ENCODE assay signal across 21 mouse cellular contexts in genomic region chr2:150977676-150978075, GRCm38 (mm10).
A peak's percentile ranks its signal among the peaks of the same experiment; 100 is the strongest.
DNase-seq lines count a peak whose midpoint lies in the region; ATAC-seq and TF ChIP-seq lines count a peak whose summit lies in the region.
"Had no signal": no experiment of that assay in that cellular context is flagged by ENCODE, and none has a peak within 500 bp of the region (broad histone marks: within the 10 kb centered on the region; RNA-seq: fewer than 3 reads in every experiment).

No protein-coding gene starts in this region.

- H3K79me2 ChIP-seq in heart, adult 2 months (replicated peaks; ENCODE audit: control insufficient read depth, insufficient read depth, low read length), result no peaks in the 10 kb centered on the region; the same call in 1 of the 2 replicates

- no peak overlapping the region for H3K4me3 ChIP-seq in heart, embryonic 11.5 days (ENCODE audit: low read depth, low read length)
- no peak overlapping the region for H3K4me3 ChIP-seq in heart, adult 2 months
- no peak overlapping the region for H3K4me3 ChIP-seq in liver, embryonic 13.5 days (replicated peaks)
- no peak overlapping the region for H3K4me3 ChIP-seq in hindbrain, embryonic 16.5 days (ENCODE audit: low read length)
- H3K4me3 ChIP-seq: embryonic facial prominence, embryonic 10.5 days; forebrain, embryonic 13.5 days; gastrocnemius, adult 2 months; heart, embryonic 15.5 days; hindbrain, embryonic 15.5 days had no signal

- H3K36me3 ChIP-seq in heart, embryonic 11.5 days (ENCODE audit: control insufficient read depth, insufficient read depth, low read length), result peaks cover 5% of the 10 kb centered on the region; the same call in 1 of the 2 replicates
- H3K36me3 ChIP-seq in heart, adult 2 months (ENCODE audit: control insufficient read depth, insufficient read depth, low read length), result no peaks in the 10 kb centered on the region
- H3K36me3 ChIP-seq in liver, embryonic 13.5 days, result peaks cover 45% of the 10 kb centered on the region
- H3K36me3 ChIP-seq in hindbrain, embryonic 16.5 days (ENCODE audit: control insufficient read depth, insufficient read depth, low read length), result peaks cover 2% of the 10 kb centered on the region; the same call in 1 of the 2 replicates
- H3K36me3 ChIP-seq: heart, embryonic 15.5 days had no signal

- TF ChIP-seq EP300 in heart, adult 2 months (IDR thresholded peaks at IDR 0.05; ENCODE audit: insufficient read depth, low read depth, low read length), result no peak

- TF ChIP-seq CTCF in heart, adult 2 months (IDR thresholded peaks at IDR 0.05), result no peak

- H3K27me3 ChIP-seq in heart, embryonic 11.5 days (ENCODE audit: control insufficient read depth, insufficient read depth, low read length), result no peaks in the 10 kb centered on the region
- no peaks in the 10 kb centered on the region for H3K27me3 ChIP-seq in heart, adult 2 months (ENCODE audit: control insufficient read depth, insufficient read depth, low read length)
- H3K27me3 ChIP-seq in liver, embryonic 13.5 days, result no peaks in the 10 kb centered on the region
- H3K27me3 ChIP-seq in hindbrain, embryonic 16.5 days (replicated peaks; ENCODE audit: control insufficient read depth, insufficient read depth, low read length), result no peaks in the 10 kb centered on the region
- H3K27me3 ChIP-seq: CH12.LX; forebrain, embryonic 13.5 days; heart, embryonic 15.5 days; hindbrain, embryonic 15.5 days; Patski had no signal

- no peak overlapping the region for H3K9ac ChIP-seq in heart, embryonic 11.5 days (ENCODE audit: low read depth, low read length)
- no peak overlapping the region for H3K9ac ChIP-seq in heart, adult 2 months (ENCODE audit: low read depth, low read length)
- peak overlapping the region; percentile 53; the same call in 1 of the 2 replicates for H3K9ac ChIP-seq in liver, embryonic 13.5 days
- H3K9ac ChIP-seq in hindbrain, embryonic 16.5 days (ENCODE audit: low read depth, low read length), result no peak overlapping the region
- H3K9ac ChIP-seq: forebrain, embryonic 13.5 days; forebrain, postnatal 0 days; heart, embryonic 15.5 days; hindbrain, embryonic 15.5 days had no signal

- intact Hi-C loops in heart, adult 2 months (cut with DNase I), result no loop called here

- TF ChIP-seq POLR2A in heart, adult 2 months (IDR thresholded peaks at IDR 0.05; ENCODE audit: insufficient read depth, low read depth, low read length), result no peak

- ATAC-seq in heart, embryonic 11.5 days (replicated peaks; ENCODE audit: insufficient number of reproducible peaks, low FRiP score, low TSS enrichment), result no peak
- no peak for ATAC-seq in liver, embryonic 13.5 days (ENCODE audit: low read depth)
- no peak for ATAC-seq in hindbrain, embryonic 16.5 days
- ATAC-seq: forebrain, embryonic 13.5 days; forebrain, postnatal 0 days; inflammation-experienced regulatory T-cells, adult 6 months; Patski had no signal

- peak overlapping the region; percentile 79 for H3K27ac ChIP-seq in heart, embryonic 11.5 days (ENCODE audit: low read depth, low read length)
- no peak overlapping the region for H3K27ac ChIP-seq in heart, adult 2 months
- H3K27ac ChIP-seq in liver, embryonic 13.5 days, result peak overlapping the region; percentile 84
- no peak overlapping the region for H3K27ac ChIP-seq in hindbrain, embryonic 16.5 days (ENCODE audit: low read depth, low read length)
- H3K27ac ChIP-seq: embryonic facial prominence, embryonic 10.5 days; forebrain, embryonic 13.5 days; gastrocnemius, adult 2 months; heart, embryonic 15.5 days; hindbrain, embryonic 15.5 days had no signal

- 85% methylated on average over 6 of the region's 6 CpGs for WGBS in heart, embryonic 11.5 days (ENCODE audit: insufficient replicate concordance)
- WGBS in heart, adult 2 months, result 85% methylated on average over 6 of the region's 6 CpGs
- 61% methylated on average over 6 of the region's 6 CpGs for WGBS in liver, embryonic 13.5 days (ENCODE audit: insufficient replicate concordance)
- WGBS in hindbrain, embryonic 16.5 days, result 94% methylated on average over 6 of the region's 6 CpGs

- DNase-seq in heart, adult 2 months, result no peak
- DNase-seq in liver, result peak; percentile 2
- DNase-seq in liver, embryonic 13.5 days, result no peak
- DNase-seq in T-cell, adult 2 months (ENCODE audit: low spot score), result no peak
- DNase-seq: adrenal gland, adult 8-10 months; adrenal gland, postnatal 36 days; cerebellum, adult 2 months; cerebellum, postnatal 10 days; forebrain, postnatal 0 days; gastrocnemius, adult 2 months; gastrocnemius, postnatal 36 days; heart, postnatal 14 days had no signal

- peaks cover 4% of the 10 kb centered on the region; the same call in 1 of the 2 replicates for H3K4me1 ChIP-seq in heart, embryonic 11.5 days (ENCODE audit: control insufficient read depth, insufficient read depth, low read length)
- no peaks in the 10 kb centered on the region for H3K4me1 ChIP-seq in heart, adult 2 months (ENCODE audit: control insufficient read depth, insufficient read depth, low read length)
- peaks cover 68% of the 10 kb centered on the region for H3K4me1 ChIP-seq in liver, embryonic 13.5 days (replicated peaks)
- no peaks in the 10 kb centered on the region for H3K4me1 ChIP-seq in hindbrain, embryonic 16.5 days (ENCODE audit: control insufficient read depth, insufficient read depth, low read depth, low read length)
- H3K4me1 ChIP-seq: embryonic facial prominence, embryonic 10.5 days; forebrain, embryonic 13.5 days; hindbrain, embryonic 15.5 days had no signal

- H3K9me3 ChIP-seq in heart, embryonic 11.5 days (replicated peaks; ENCODE audit: control insufficient read depth, low read length), result no peaks in the 10 kb centered on the region
- H3K9me3 ChIP-seq in liver, embryonic 13.5 days (replicated peaks), result no peaks in the 10 kb centered on the region
- H3K9me3 ChIP-seq in hindbrain, embryonic 16.5 days (ENCODE audit: control insufficient read depth, low read length), result no peaks in the 10 kb centered on the region
- H3K9me3 ChIP-seq: embryonic facial prominence, embryonic 10.5 days; forebrain, embryonic 13.5 days; heart, embryonic 15.5 days; hindbrain, embryonic 15.5 days had no signal

- no peak overlapping the region for H3K4me2 ChIP-seq in heart, embryonic 11.5 days
- H3K4me2 ChIP-seq in liver, embryonic 13.5 days, result peak overlapping the region; percentile 54
- H3K4me2 ChIP-seq in hindbrain, embryonic 16.5 days (ENCODE audit: low read length), result no peak overlapping the region
- H3K4me2 ChIP-seq: forebrain, embryonic 13.5 days; heart, embryonic 15.5 days; hindbrain, embryonic 15.5 days had no signal

Comparison
In these comparisons a context has a peak if more than half of its experiments do, and no peak if none do; other contexts are left out.
1. H3K27ac ChIP-seq: peak in heart, embryonic 11.5 days (single experiment) and liver, embryonic 13.5 days (single experiment); none in heart, adult 2 months (single experiment) and hindbrain, embryonic 16.5 days (single experiment).